Mouse (Mus musculus) heart, postnatal 0 days (tissue): ENCODE measurements around the gene Cdkl2.

ENCODE experiments used
- CTCF ChIP-seq: IDR thresholded peaks from 2 replicates; pipeline ENCODE4 v1.5.1; 2016; ENCODE audit warnings: antibody characterized with exemption, control low read depth, low read depth
- EP300 ChIP-seq: IDR thresholded peaks from 2 replicates; pipeline ENCODE4 v1.6.1; 2016; ENCODE audit warnings: antibody characterized with exemption, low read depth

GRCm38 (mm10) chr5:91993061-91993460 lies 50.6 kb downstream of the Cdkl2 start:
- no peak for TF ChIP-seq CTCF
- no peak for TF ChIP-seq EP300
